Mouse (Mus musculus) limb, embryonic 12.5 days (tissue): ENCODE data around the gene Hdac9. TPM values are rescaled to one million over a fixed set of nuclear protein-coding genes. Genes with fewer than 3 reads are reported as not detected.
A peak's percentile ranks its signal among the peaks of the same experiment; 100 is the strongest.

Experiments used
- ATAC-seq: fragments of 200-750 bp; cut with Nextera tagmentation; 2 replicates; pipeline ENCODE4 v1.8.0; 2017; ENCODE audit warnings: low read depth, moderate TSS enrichment; ENCODE audit not compliant: insufficient number of reproducible peaks, insufficient read depth, low FRiP score, low TSS enrichment
- H3K27ac ChIP-seq: fragments of 300-500 bp; sonication (generic); 2 replicates; pipeline ENCODE4 v1.5.1; 2016; ENCODE audit warnings: mild to moderate bottlenecking, moderate library complexity
- H3K27me3 ChIP-seq: fragments of 300-500 bp; sonication (generic); 2 replicates; pipeline ENCODE4 v1.6.1; 2016; ENCODE audit warnings: mild to moderate bottlenecking, moderate library complexity
- H3K36me3 ChIP-seq: fragments of 300-500 bp; sonication (generic); 2 replicates; pipeline ENCODE4 v1.6.1; 2016; ENCODE audit warnings: mild to moderate bottlenecking, moderate library complexity
- H3K4me1 ChIP-seq: fragments of 300-500 bp; sonication (generic); replicated peaks from 2 replicates; pipeline ENCODE4 v1.6.1; 2016
- H3K4me2 ChIP-seq: fragments of 300-500 bp; sonication (generic); 2 replicates; pipeline ENCODE4 v1.6.1; 2016; ENCODE audit warnings: mild to moderate bottlenecking, moderate library complexity
- H3K4me3 ChIP-seq: fragments of 300-500 bp; sonication (generic); replicated peaks from 2 replicates; pipeline ENCODE4 v1.5.1; 2016; ENCODE audit warnings: mild to moderate bottlenecking
- H3K9ac ChIP-seq: fragments of 300-500 bp; sonication (generic); replicated peaks from 2 replicates; pipeline ENCODE4 v1.6.1; 2016; ENCODE audit warnings: mild to moderate bottlenecking, moderate library complexity
- H3K9me3 ChIP-seq: fragments of 300-500 bp; sonication (generic); 2 replicates; pipeline ENCODE4 v1.6.1; 2016; ENCODE audit warnings: mild to moderate bottlenecking, moderate library complexity
- WGBS: fragments of 180-500 bp; shearing (Covaris S2); methylation state at CpG from one replicate; pipeline ENCODE4 v1.1.7; 2016; 5-methylcytosine and 5-hydroxymethylcytosine counted together
- polyA plus RNA-seq: library from polyadenylated mRNA; unstranded; fragments of >200 nt; fragmentation: Nextera tagmentation; extraction: Ambion mirVana; gene quantifications from 2 replicates; pipeline ENCODE4 v1.2.1, GENCODE M21; 2016

Gene Hdac9
- polyA plus RNA-seq, 1 experiment from 2014 or later: 13.0 TPM

DNA sequence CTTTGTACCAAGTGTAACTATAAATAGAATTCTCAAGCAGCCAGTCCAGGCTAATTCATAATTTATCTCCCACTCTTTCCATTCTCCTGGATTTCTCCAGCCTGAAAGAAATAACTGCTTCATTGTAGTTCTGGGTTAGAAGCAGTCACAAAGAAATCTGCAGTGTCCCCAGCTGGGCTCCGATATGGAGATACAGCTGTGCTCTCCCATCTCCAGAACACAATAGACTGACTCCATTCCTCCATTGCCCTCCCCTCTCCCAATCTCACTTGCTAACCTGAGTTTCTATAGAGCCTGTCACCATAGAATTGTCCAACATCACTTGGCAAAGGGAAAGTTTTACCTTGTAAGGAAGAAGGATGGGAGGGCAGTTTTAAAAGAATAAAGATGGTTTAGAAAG is 218.9 kb downstream of the Hdac9 start:
- Histone ChIP-seq H3K4me3 (no peak overlapping the region), H3K27me3 (no peaks in the 10 kb centered on the region), H3K36me3 (no peaks in the 10 kb centered on the region), H3K4me1 (no peaks in the 10 kb centered on the region), H3K27ac (no peak overlapping the region), H3K9me3 (no peaks in the 10 kb centered on the region), H3K4me2 (no peak overlapping the region), H3K9ac (no peak overlapping the region)
- WGBS: 88% methylated on average over 1 of the region's 1 CpGs
- ATAC-seq: no peak

DNA sequence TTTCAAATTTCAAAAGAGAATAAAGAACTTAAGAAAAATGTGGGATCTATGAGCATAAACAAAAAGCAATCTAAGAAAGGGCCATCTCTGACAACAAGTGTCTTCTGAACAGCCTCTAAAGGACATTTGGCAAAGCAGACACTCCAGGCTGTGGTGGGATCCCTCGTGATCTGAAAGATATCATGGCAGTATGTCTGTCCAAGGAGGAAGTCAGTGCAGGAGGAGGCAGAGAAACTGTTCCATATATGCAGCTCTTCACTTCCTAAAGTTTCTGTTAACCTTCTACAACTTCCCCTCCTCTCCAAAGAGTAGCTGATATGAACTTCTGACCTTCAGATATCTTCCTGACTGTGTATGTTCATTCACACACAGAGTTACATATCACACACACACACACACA is 220.2 kb downstream of the Hdac9 start:
- H3K9me3 ChIP-seq: no peaks in the 10 kb centered on the region
- no peaks in the 10 kb centered on the region for H3K27me3 ChIP-seq
- no peak overlapping the region for H3K27ac ChIP-seq
- H3K36me3 ChIP-seq: no peaks in the 10 kb centered on the region
- no peak overlapping the region for H3K4me2 ChIP-seq
- H3K4me3 ChIP-seq: no peak overlapping the region
- no peak for ATAC-seq
- WGBS: 71% methylated on average over 1 of the region's 1 CpGs
- H3K4me1 ChIP-seq: no peaks in the 10 kb centered on the region
- H3K9ac ChIP-seq: no peak overlapping the region

DNA sequence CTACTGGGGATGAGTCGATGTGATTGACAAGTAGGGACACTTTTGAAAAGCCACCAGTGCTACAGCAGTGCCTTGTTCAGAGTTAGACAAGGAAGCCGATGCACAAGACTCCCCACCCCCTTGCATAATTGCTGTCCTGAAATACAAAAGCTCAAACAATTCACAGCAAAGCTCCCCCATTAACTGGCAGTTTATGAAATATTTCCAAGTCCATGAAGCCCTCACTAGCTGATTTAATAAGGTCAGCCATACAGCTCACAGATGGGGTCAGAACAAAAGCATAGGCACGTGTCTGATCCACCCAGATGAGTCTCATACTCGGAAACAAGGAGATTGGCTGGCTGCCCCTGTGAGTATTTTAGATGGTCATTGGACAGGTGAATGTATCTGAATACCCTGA is 228.0 kb downstream of the Hdac9 start:
- no peaks in the 10 kb centered on the region for H3K9me3 ChIP-seq
- peaks cover 22% of the 10 kb centered on the region for H3K4me1 ChIP-seq
- H3K27ac ChIP-seq: no peak overlapping the region
- no peak overlapping the region for H3K9ac ChIP-seq
- WGBS: 70% methylated on average over 4 of the region's 4 CpGs
- no peak for ATAC-seq
- no peaks in the 10 kb centered on the region for H3K27me3 ChIP-seq
- H3K4me2 ChIP-seq: no peak overlapping the region
- no peaks in the 10 kb centered on the region for H3K36me3 ChIP-seq
- no peak overlapping the region for H3K4me3 ChIP-seq

DNA sequence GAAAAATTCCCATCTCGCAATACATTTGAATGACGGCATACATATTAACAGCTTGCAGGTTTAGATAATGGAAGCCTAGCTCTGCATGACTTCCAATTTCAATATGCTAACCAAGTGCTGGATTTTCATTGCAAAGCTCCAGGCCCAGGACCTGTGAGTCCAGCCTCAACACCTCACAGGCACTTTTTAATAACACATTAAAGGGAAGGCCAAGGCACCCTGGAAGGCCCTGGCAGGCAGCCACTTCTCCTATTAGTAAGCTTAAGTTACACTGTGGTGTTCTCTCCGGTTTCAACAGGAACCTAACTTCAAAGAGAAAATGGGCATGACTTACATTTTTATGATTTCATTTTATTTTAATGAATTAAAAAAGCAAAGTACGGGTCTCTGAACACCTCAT is 233.5 kb downstream of the Hdac9 start:
- Histone ChIP-seq H3K4me3 (no peak overlapping the region), H3K4me1 (peaks cover 31% of the 10 kb centered on the region), H3K27ac (peak overlapping the region; percentile 78; the same call in 1 of the 2 replicates), H3K9me3 (no peaks in the 10 kb centered on the region), H3K4me2 (peak overlapping the region; percentile 11; the same call in 1 of the 2 replicates), H3K36me3 (no peaks in the 10 kb centered on the region), H3K9ac (no peak overlapping the region), H3K27me3 (no peaks in the 10 kb centered on the region)
- WGBS: 18% methylated on average over 4 of the region's 4 CpGs
- ATAC-seq: peak; percentile 88

DNA sequence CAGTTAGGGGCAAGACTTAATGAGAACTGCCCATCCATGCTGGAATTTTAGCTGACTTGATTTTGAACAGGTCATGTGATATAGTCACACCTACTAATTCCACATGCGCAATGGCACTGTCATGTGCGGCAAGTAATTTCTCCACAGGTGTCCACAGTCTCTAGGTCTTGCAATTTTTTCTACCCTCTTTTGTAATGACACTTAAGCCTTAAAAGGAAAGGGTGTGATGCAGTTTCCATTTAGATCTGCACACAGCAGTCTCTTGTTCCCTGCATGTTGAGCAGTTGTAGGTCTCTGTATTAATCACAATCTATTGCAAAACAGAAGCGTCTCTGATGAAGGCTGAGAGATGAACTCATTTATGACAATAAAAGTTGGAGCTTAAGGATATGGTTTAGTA is 234.2 kb downstream of the Hdac9 start:
- 66% methylated on average over 3 of the region's 3 CpGs for WGBS

DNA sequence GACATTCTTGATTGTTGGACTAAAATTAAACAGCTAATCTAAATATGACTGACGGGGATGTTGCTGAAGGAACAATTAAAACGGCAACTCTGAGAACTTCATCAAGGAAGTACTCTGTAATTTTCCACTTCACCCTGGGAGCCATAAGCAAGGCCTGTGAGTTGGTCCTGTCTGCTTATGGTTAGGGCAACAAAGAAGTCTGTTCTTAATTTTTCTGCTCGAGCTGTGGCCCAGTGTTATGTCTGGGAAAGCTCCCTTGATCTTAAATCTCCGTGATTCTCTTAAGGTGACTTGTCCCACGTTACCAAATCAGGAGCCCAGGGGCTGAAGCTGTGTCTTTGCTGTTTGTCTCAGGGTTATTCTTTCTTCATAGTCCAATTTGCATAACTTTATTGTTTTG is 236.3 kb downstream of the Hdac9 start:
- Histone ChIP-seq H3K27ac (peak overlapping the region; percentile 78), H3K9ac (no peak overlapping the region), H3K9me3 (no peaks in the 10 kb centered on the region), H3K4me1 (peaks cover 30% of the 10 kb centered on the region), H3K4me3 (no peak overlapping the region), H3K4me2 (0 out of 2 replicates have a peak overlapping the region, but pooled peaks have one; percentile 8), H3K27me3 (no peaks in the 10 kb centered on the region), H3K36me3 (no peaks in the 10 kb centered on the region)
- WGBS: 13% methylated on average over 5 of the region's 5 CpGs
- ATAC-seq: no peak

More for the DNA sequence above, 234.2 kb downstream of the Hdac9 start:
- peaks cover 31% of the 10 kb centered on the region for H3K4me1 ChIP-seq
- H3K9me3 ChIP-seq: no peaks in the 10 kb centered on the region
- no peak for ATAC-seq
- H3K36me3 ChIP-seq: no peaks in the 10 kb centered on the region
- no peak overlapping the region; the same call in 1 of the 2 replicates for H3K27ac ChIP-seq
- H3K27me3 ChIP-seq: no peaks in the 10 kb centered on the region
- H3K9ac ChIP-seq: no peak overlapping the region
- peak overlapping the region; percentile 11; the same call in 1 of the 2 replicates for H3K4me2 ChIP-seq
- no peak overlapping the region for H3K4me3 ChIP-seq

DNA sequence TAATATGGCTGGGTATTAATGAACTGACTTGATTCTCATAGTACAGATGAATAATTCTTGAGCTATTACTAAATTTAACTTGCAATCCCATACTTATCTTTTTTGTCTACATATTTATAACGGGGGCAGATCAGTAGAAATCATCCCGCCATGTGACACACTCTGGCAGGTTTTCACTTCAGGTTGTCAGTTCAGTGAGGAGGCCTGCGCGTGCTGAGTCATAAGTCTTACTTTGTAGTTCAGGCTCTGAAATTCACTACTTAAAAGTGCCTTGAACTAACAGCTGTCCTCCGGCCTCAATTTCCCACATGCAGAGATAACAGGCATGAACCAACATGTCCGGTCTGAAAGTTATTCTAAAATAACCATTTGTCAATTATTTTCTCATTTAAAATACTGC is 239.8 kb downstream of the Hdac9 start:
- no peak for ATAC-seq
- 75% methylated on average over 6 of the region's 6 CpGs for WGBS
- no peak overlapping the region for H3K9ac ChIP-seq

DNA sequence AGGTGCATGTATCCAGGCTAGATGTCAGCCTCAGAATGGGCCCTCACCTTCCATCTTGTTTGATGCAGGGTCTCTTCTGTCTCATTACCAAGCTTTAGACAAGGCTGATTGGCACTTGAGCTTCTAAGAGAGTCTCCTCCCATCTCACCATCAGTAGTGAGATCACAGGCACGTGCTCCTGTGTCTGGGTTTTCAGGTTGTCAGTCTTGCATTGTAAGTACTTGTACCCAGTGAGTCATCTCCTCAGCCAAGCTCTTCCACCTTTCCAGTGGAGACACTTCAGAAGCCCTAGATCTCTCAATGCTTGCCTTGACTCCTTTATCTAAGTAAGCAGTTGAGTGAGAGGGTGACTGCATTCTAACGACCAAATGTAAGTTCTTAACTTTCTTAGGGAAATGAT is 242.7 kb downstream of the Hdac9 start:
- no peak for ATAC-seq
- Histone ChIP-seq H3K9me3 (no peaks in the 10 kb centered on the region), H3K27ac (no peak overlapping the region), H3K4me3 (no peak overlapping the region), H3K4me1 (no peaks in the 10 kb centered on the region), H3K9ac (no peak overlapping the region), H3K27me3 (no peaks in the 10 kb centered on the region), H3K36me3 (no peaks in the 10 kb centered on the region), H3K4me2 (no peak overlapping the region)
- WGBS: 71% methylated on average over 2 of the region's 2 CpGs

More for the DNA sequence above, 239.8 kb downstream of the Hdac9 start:
- Histone ChIP-seq H3K36me3 (no peaks in the 10 kb centered on the region), H3K27me3 (no peaks in the 10 kb centered on the region), H3K4me1 (peaks cover 7% of the 10 kb centered on the region), H3K4me3 (no peak overlapping the region), H3K27ac (no peak overlapping the region), H3K4me2 (no peak overlapping the region), H3K9me3 (no peaks in the 10 kb centered on the region)

DNA sequence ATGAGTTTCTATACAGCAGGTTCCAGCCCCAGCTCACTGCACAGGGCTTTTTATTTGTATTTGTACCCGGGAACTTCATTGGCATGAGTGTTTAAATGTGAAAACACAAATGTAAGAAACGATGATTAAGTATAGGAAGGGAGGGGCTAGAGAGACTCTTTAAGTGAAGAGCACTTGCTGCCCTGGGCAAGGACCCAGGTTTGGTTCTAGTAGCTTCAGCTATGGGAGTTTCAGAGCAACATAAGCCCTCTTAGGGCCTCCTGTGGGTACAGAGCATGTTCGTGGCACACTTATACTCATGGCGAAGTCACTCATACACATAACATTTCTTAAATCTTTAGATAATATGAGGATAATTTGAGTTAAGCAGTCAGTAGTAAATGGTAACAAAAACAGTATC is 243.4 kb downstream of the Hdac9 start:
- Histone ChIP-seq H3K9ac (no peak overlapping the region), H3K4me2 (no peak overlapping the region), H3K4me3 (no peak overlapping the region), H3K4me1 (no peaks in the 10 kb centered on the region), H3K27ac (no peak overlapping the region), H3K36me3 (no peaks in the 10 kb centered on the region), H3K9me3 (no peaks in the 10 kb centered on the region), H3K27me3 (no peaks in the 10 kb centered on the region)
- ATAC-seq: no peak
- WGBS: 84% methylated on average over 4 of the region's 4 CpGs

DNA sequence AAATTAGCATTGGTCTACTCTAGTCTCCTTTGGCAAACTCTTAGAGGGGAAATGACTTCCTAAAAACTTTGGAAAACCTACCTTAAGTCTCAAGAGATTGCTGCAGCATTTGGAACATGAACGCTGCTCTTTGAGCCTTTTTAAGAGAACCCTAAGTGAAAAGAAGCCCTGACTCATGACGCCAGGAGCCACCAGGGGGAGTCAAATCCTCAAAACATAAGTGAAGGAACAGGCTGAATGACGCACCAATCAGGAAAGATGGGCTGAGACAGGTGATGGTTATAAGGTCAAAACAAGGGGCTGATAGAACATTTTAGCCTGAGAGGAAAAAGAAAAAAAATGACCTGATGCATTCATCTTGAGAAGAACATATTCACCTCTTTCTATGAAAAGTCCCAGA is 252.1 kb downstream of the Hdac9 start:
- Histone ChIP-seq H3K4me3 (no peak overlapping the region), H3K27ac (no peak overlapping the region), H3K9me3 (no peaks in the 10 kb centered on the region), H3K4me2 (no peak overlapping the region), H3K9ac (no peak overlapping the region), H3K36me3 (no peaks in the 10 kb centered on the region), H3K27me3 (0 out of 2 replicates have a peak, but pooled peaks cover 3% of the 10 kb centered on the region), H3K4me1 (peaks cover 11% of the 10 kb centered on the region)
- ATAC-seq: no peak
- 6% methylated on average over 3 of the region's 3 CpGs for WGBS

DNA sequence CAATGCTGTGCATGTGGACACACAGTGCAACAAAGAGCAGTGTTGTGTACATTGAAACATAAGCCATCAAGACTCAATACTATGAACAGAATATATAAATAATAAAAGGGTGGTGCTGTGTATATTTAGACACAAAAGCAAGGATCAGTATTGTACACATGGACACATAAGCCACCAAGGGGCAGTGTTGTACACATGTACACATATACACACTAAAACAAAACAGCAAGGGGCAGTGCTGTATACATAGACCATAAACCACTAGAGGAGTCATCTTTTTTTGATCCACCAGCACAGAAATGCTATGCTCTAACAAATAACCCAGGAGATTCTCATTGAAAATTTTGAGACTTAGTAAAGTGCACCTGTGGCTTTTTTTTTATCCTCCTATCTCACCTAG is 255.5 kb downstream of the Hdac9 start:
- ATAC-seq: peak; percentile 48; the same call in 1 of the 2 replicates

DNA sequence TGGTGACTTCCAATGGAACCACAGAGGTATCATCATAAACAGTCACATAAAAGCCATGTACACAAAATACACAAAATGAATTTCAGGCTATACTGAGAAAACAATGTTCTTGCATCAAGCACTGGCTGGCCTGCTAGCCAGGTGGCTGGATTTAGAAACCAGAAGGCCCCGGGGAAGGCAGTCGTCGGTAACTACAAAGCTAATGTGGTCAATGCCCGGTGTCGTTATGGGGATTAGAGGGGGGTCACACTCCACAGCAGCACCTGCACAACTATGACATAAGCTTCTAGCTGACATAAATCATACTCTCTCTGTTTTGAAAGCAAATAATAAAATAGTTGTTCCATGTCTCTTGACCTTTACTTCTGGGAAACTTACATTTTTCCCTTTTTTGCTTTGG is 256.9 kb downstream of the Hdac9 start:
- peaks cover 25% of the 10 kb centered on the region for H3K4me1 ChIP-seq
- no peak overlapping the region for H3K4me2 ChIP-seq
- no peak overlapping the region for H3K9ac ChIP-seq
- 0 out of 2 replicates have a peak, but pooled peaks cover 6% of the 10 kb centered on the region for H3K27me3 ChIP-seq
- ATAC-seq: no peak
- WGBS: 9% methylated on average over 5 of the region's 5 CpGs
- H3K36me3 ChIP-seq: no peaks in the 10 kb centered on the region
- H3K4me3 ChIP-seq: no peak overlapping the region
- no peaks in the 10 kb centered on the region for H3K9me3 ChIP-seq
- H3K27ac ChIP-seq: no peak overlapping the region

More for the DNA sequence above, 255.5 kb downstream of the Hdac9 start:
- H3K27me3 ChIP-seq: 0 out of 2 replicates have a peak, but pooled peaks cover 3% of the 10 kb centered on the region
- no peaks in the 10 kb centered on the region for H3K9me3 ChIP-seq
- no peak overlapping the region for H3K9ac ChIP-seq
- no peaks in the 10 kb centered on the region for H3K36me3 ChIP-seq
- peaks cover 25% of the 10 kb centered on the region for H3K4me1 ChIP-seq
- no peak overlapping the region for H3K4me2 ChIP-seq
- H3K27ac ChIP-seq: no peak overlapping the region
- no peak overlapping the region for H3K4me3 ChIP-seq
